Mouse (Mus musculus) liver, adult 2 months (tissue): ENCODE data around the gene Prkch.

Experiments
- CTCF ChIP-seq: fragments of 200-500 bp; IDR thresholded peaks from 2 replicates; pipeline ENCODE4 v1.5.1; 2011; ENCODE audit warnings: low read depth, low read length, control low read depth
- POLR2A ChIP-seq: fragments of 200-500 bp; IDR thresholded peaks from 2 replicates; pipeline ENCODE4 v1.6.1; 2011; ENCODE audit warnings: low read length, control low read depth; ENCODE audit not compliant: insufficient read depth; ENCODE audit errors: extremely low read depth

GRCm38 (mm10) chr12:73770771-73771170, 186.2 kb downstream of the Prkch start:
- TF ChIP-seq POLR2A (no peak), CTCF (no peak)
